Mouse (Mus musculus) brain, embryonic 14.5 days (tissue): ENCODE results near the gene Gzf1. TPM values are rescaled to one million over a fixed set of nuclear protein-coding genes. Genes with fewer than 3 reads are reported as not detected.
A peak's percentile ranks its signal among the peaks of the same experiment; 100 is the strongest.

Experiments
- DNase-seq: peaks from one replicate; pipeline ENCODE4 v3.0.0-alpha.2; 2011; ENCODE audit warnings: low read depth
- CTCF ChIP-seq: fragments of 200-500 bp; IDR thresholded peaks from 2 replicates; pipeline ENCODE4 v1.5.1; 2012; ENCODE audit warnings: inconsistent platforms, mild to moderate bottlenecking, moderate library complexity, borderline replicate concordance; ENCODE audit not compliant: insufficient read depth, insufficient read length; ENCODE audit errors: extremely low read depth
- POLR2A ChIP-seq: fragments of 200-500 bp; IDR thresholded peaks from 2 replicates; pipeline ENCODE4 v1.6.1; 2012; ENCODE audit warnings: mild to moderate bottlenecking, inconsistent platforms, borderline replicate concordance; ENCODE audit not compliant: poor library complexity, insufficient read depth, insufficient read length, severe bottlenecking; ENCODE audit errors: extremely low read depth
- polyA plus RNA-seq: library from polyadenylated mRNA; depleted of rRNA; stranded (reverse); fragments of >200 nt; gene quantifications from 2 replicates; pipeline ENCODE4 v1.2.3, GENCODE M21; 2012; rRNA removed

Gene Gzf1
- polyA plus RNA-seq, 1 experiment: 15.0 TPM

GRCm38 (mm10) chr2:148706409-148707201 is 25.8 kb downstream of the Gzf1 start:
- DNase-seq: peak; percentile 65

DNA sequence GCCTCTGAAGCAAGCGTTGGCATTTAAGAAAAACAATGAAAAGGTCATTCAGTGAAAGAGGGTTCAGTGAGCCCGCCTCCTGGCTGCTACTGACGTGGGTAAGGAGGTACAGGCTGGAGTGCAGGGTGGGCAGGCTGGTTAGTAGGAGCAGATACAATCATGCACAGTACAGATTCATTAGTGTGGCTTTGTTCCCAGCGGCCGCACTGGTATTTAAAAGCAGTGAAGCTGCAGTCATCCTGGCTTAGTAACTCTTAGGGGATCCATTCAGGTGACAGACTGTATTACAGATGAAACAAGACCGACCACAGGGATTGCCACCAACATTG is 26.3 kb downstream of the Gzf1 start:
- peak; percentile 5 for DNase-seq
- TF ChIP-seq POLR2A (no peak), CTCF (no peak)

More at GRCm38 (mm10) chr2:148706409-148707201, 25.8 kb downstream of the Gzf1 start:
- TF ChIP-seq CTCF (peak; percentile 28; the same call in 1 of the 2 replicates), POLR2A (no peak)

DNA sequence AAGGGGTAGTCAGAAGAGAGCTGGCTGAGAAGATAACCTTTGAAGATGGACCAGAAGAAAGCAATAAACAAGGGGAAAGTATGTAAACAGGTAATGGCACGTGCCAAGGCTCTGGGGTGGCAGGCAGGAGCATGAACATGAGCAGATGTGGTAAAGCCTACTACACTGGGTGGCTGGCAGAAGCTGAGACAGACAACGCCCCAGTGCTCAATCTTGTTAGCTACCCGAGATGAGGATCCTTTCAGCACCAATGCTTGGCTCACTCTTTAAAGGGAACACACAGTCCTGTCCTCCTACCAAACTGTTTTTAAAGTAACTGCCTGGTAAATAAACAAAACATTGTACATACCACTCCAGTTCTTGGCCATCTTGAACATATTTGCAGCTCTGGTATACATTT is 31.5 kb downstream of the Gzf1 start:
- no peak for DNase-seq
- no peak for TF ChIP-seq POLR2A
- no peak for TF ChIP-seq CTCF

- DNase-seq: no peak
- no peak for TF ChIP-seq POLR2A
- no peak for TF ChIP-seq CTCF
Observed at GRCm38 (mm10) chr2:148717072-148717471, 36.2 kb downstream of the Gzf1 start.

DNA sequence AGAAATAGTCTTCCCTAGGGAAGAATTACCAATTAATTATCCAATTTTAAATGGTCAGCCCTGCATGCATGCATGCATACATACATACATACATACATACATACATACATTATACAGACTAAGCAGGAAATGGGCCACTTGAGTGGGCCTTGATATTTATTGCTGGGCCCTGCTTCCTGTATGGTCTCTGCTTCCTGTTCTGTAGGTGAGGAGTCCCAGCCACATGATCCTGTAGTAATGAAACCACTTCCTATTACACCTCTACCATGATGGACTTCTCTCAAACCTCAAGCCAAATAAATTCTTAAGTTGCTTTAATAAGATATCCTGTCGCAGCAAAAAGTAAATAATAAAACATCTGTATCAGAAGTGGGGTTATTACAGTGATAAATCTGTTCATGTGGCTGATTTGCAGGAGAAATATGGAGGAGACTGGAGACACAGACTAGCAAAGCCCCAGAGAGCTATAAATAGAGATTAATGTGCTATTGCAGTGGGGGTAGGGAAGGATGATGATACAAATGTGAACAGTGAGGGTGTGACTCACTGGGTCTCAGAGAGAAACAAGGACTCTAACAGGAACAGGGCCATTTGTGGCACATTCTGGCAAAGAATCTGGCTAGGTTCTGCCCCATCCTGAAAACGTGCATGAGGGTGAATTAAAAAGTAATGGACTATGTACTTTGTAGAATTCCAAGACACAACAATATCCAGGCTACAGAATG is 38.6 kb downstream of the Gzf1 start:
- no peak for DNase-seq
- TF ChIP-seq CTCF (no peak), POLR2A (no peak)

- TF ChIP-seq POLR2A (no peak), CTCF (no peak)
- DNase-seq: peak; percentile 44
Observed at GRCm38 (mm10) chr2:148731614-148732326, 50.9 kb downstream of the Gzf1 start.

DNA sequence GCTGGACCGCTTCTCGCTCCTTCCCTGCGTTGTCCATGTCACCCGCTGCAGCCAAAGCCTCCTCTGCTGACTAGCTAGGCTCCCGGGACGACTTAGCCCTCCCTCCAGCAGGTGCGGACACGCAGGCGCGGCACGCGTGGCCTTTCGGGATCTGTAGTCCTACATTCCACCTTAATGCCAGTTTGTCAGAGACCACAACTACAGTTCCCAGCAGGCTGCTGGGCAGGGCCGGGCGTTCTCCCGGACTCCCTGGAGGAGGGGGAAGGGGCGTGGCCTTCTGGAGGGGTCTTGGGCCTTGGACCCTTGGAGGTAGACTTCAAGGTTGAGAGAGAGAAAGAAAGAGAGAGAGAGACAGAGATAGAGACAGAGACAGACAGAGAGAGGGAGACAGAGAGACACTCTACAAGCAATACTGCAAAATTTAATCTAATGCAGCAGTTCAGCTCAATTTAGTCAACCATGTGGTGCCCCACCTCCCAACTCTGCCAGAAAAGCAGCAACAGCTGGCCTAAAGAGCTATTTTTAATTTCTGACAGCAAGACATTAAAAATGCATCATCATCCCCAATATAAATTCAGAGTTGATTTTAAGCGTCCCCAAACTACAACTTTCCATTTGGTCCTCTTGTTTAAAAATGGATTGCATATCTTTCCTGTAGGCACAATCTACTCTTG is 51.6 kb downstream of the Gzf1 start, which contains the start of gene Napb:
Gene Napb (minus strand): TSS at position 141 of the 674 bp plus-strand sequence.
- DNase-seq: peak; percentile 99
- TF ChIP-seq POLR2A (peak; percentile 57; the same call in 1 of the 2 replicates), CTCF (no peak)

Other genes with a start within 250 kb of the Gzf1 start
- 6.8 and 13.9 TPM in 2 replicates for gene Cd93, start 237.5 kb upstream of the Gzf1 start, polyA plus RNA-seq
- 43.8 and 68.5 TPM in 2 replicates for gene Nxt1, start 8.4 kb upstream of the Gzf1 start, polyA plus RNA-seq
- 32.7 and 47.7 TPM in 2 replicates for gene Napb, start 51.4 kb downstream of the Gzf1 start, polyA plus RNA-seq
- gene Cstl1, start 69.3 kb downstream of the Gzf1 start, polyA plus RNA-seq: not detected in 2 replicates
- gene Cst11, start 90.5 kb downstream of the Gzf1 start, polyA plus RNA-seq: 0.16 TPM in 1 of 2 replicates, not detected in the other
- gene 8030411F24Rik, start 101.0 kb downstream of the Gzf1 start, polyA plus RNA-seq: not detected in 2 replicates
- not detected in 2 replicates for gene Cst12, start 108.3 kb downstream of the Gzf1 start, polyA plus RNA-seq
- gene Cst8, start 117.8 kb downstream of the Gzf1 start, polyA plus RNA-seq: 0.10 TPM in 1 of 2 replicates, not detected in the other
- gene Cst13, start 139.1 kb downstream of the Gzf1 start, polyA plus RNA-seq: not detected in 2 replicates
- gene Cst9, start 154.1 kb downstream of the Gzf1 start, polyA plus RNA-seq: not detected in 2 replicates
- gene 9230104L09Rik, start 184.0 kb downstream of the Gzf1 start, polyA plus RNA-seq: not detected in 2 replicates
- gene Cst3, start 194.7 kb downstream of the Gzf1 start, polyA plus RNA-seq: 465 and 499 TPM in 2 replicates